Mouse (Mus musculus): ENCODE measurements around the gene Pold4.

DNA sequence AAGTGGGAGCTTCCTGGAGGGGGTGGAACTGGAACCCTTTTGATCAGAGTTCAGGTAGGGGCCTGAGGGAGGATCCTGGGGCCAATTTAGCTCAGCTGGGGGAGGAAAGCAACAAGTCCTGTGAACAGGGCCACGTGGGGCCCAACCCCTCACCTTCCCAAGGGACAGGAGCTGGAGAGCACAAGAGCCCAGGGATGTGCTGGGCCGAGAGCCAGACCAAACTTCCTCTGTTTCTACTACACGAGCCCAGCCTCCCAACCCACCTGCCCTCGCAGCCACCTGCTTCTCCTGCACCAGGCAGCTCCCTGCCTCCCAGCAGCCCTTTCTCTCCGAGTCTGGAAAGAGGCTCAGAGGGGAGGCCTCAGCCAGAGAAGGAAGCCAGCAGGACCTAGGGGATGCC lies 35.2 kb upstream of the Pold4 start:
- TF ChIP-seq CTCF (IDR thresholded peaks at IDR 0.05; ENCODE audit: borderline replicate concordance, insufficient read depth, low read depth, low read length) (no peak), POLR2A (IDR thresholded peaks at IDR 0.05; ENCODE audit: borderline replicate concordance, insufficient read depth, low read length) (no peak)

All from cerebellum, adult 2 months (tissue).